Mouse (Mus musculus): ENCODE data around the gene Gm14305.
"Not testable (repeated sequence)": the region's sequence is repeated elsewhere in the genome, so short reads cannot be mapped to it uniquely, and the experiment has no call there.

Gm14305 gene

DNA sequence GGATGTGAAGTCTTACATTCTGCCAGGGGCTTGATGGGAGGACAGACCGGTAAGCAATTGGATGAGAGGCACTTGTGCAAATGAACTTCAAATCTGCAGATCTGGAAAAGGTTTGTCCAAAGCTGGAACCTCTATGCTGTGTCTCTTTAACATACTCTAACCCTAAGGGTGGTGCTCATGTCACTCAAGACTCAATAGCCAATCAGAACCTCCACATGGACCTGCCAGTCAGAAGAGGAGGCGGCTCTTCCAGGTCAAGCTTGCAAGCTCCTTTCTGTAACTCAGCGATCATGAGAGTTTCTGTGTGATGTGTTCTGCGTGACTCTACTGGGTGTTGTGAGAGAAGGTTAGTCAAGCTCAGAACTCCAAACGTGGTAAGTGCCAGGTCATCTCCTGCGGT lies at the start of gene Gm14305:
TSS of gene Gm14305 (plus strand) at position 278 of the 400 bp plus-strand sequence.
- DNase-seq: peak; percentile 35 to 45

- DNase-seq: not testable (repeated sequence)
These were observed 37.9 kb upstream of the Gm14305 start, which contains the start of gene Zfp973 for GRCm38 (mm10) chr2:176670222-176670621. TSS of gene Zfp973 (plus strand) at chr2:176670522.

Measured in kidney, adult 8-10 months (tissue).